8 mouse cellular contexts compared by ENCODE assay signal in the genomic region with DNA sequence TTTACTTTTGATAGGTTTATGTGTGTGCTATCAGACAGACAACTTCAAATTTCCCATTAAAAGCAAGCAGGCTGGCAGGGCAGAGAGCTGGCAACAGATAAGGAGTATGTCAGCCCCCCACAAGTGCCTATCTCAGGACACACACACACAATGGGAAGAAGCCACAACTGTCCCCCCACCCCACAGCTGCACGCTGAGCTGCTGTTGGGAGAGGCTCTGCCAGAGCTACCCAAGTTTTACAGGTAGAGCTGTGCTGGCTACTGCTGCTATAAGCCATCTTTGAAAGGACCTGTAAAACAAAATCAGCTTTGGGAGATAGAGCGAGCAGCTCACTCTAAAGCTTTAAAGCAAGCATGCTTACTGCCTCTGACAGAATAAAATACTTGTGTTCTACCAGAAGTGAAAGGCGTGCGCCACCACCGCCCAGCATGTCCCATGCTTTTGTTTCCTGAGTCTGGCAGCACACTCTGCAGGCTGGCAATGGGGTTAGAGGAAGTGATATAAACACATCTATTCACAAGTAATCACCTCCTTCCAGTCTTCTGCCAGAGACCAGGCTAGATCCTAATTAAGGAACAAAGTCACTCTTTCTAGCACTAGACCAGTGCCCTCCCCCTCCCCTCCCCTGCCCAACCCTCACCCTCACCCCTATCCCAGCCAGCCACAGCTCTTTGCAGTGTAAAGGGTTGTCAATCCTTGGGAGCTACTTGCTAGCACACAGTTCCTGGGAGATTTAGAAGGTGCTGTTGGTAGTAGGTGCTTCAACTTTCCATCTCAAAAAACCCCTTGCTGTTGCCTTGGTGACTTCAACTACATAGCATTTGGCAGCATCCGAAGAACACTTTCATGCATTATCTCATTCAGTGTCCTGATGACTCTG. TPM values are rescaled to one million over a fixed set of nuclear protein-coding genes. Genes with fewer than 3 reads are reported as not detected.
DNase-seq lines count a peak whose midpoint lies in the region; ATAC-seq and TF ChIP-seq lines count a peak whose summit lies in the region.

No protein-coding gene starts in this region.

- no peak overlapping the region for H3K4me3 ChIP-seq in forebrain, postnatal 0 days (ENCODE audit: low read depth, low read length)

- peak; percentile 44 for ATAC-seq in forebrain, postnatal 0 days

- H3K9ac ChIP-seq in forebrain, postnatal 0 days = no peak overlapping the region

- H3K4me2 ChIP-seq in forebrain, postnatal 0 days (ENCODE audit: low read depth) = no peak overlapping the region

- H3K9me3 ChIP-seq in forebrain, postnatal 0 days (ENCODE audit: low read length) = no peaks in the 10 kb centered on the region

- peak; percentile 23 for DNase-seq in adrenal gland, postnatal 14 days
- DNase-seq in adrenal gland, adult 8-10 months = no peak
- DNase-seq in 416B (ENCODE audit: low read depth) = peak; percentile 73
- peak; percentile 41 for DNase-seq in forebrain, postnatal 0 days
- peak; percentile 50 to 60 for DNase-seq in left cerebral cortex, postnatal 36 days (ENCODE audit: low spot score in 2 of 2)
- peak; percentile 52 to 56 for DNase-seq in monocyte, adult 2 months (ENCODE audit: low read depth in 1 of 2, low spot score in 2 of 2)
- no peak for DNase-seq in cerebellum, adult 18-20 months
- DNase-seq in urinary bladder, postnatal 10 days (ENCODE audit: low spot score) = no peak

- H3K27me3 ChIP-seq in forebrain, postnatal 0 days (ENCODE audit: insufficient read depth, low read length) = no peaks in the 10 kb centered on the region

- no peak overlapping the region for H3K27ac ChIP-seq in forebrain, postnatal 0 days (ENCODE audit: low read depth, low read length)

- WGBS in forebrain, postnatal 0 days = 28% methylated on average over 6 of the region's 6 CpGs

- no peaks in the 10 kb centered on the region for H3K36me3 ChIP-seq in forebrain, postnatal 0 days (ENCODE audit: insufficient read depth)

- TF ChIP-seq CTCF in forebrain, postnatal 0 days (IDR thresholded peaks at IDR 0.05; ENCODE audit: low read depth) = no peak

- intact Hi-C loops in left cerebral cortex, postnatal 36 days (cut with DNase I) = loop anchor here (5.0 kb wide), 2 partner anchors 44 to 109 kb away; partner anchors contain the start of genes 4930402F06Rik and Ggta1

- peaks cover 5% of the 10 kb centered on the region; the same call in 1 of the 2 replicates for H3K4me1 ChIP-seq in forebrain, postnatal 0 days (ENCODE audit: insufficient read depth)

RNA-seq across cellular contexts. Expression of gene Ggta1, which starts 43.5 kb away (rescaled TPM):
- 14.3 and 16.6 TPM in 2 replicates for total RNA-seq in adrenal gland, postnatal 14 days (2021)
- 10 to 100 TPM in 3 of 4 experiments, 1 to 10 TPM in 1; 8.8 to 14.1 (median 10.8) TPM for total RNA-seq in adrenal gland, adult 8-10 months (2022)
- 6.8 and 7.9 TPM in 2 replicates for total RNA-seq in forebrain, postnatal 0 days (2014; rRNA removed)
- polyA plus RNA-seq in forebrain, postnatal 0 days (2015; fragmentation: Nextera tagmentation; extraction: Ambion mirVana) = 3.0 and 4.3 TPM in 2 replicates
- total RNA-seq in left cerebral cortex, postnatal 36 days (2021) = 1 to 10 TPM; 3.3 to 3.8 TPM

RNA-seq across cellular contexts. Expression of gene Dab2ip, which starts 51.5 kb away (rescaled TPM):
- total RNA-seq in adrenal gland, postnatal 14 days (2021) = 69.6 and 73.3 TPM in 2 replicates
- 10 to 100 TPM; 84.5 to 95.8 (median 90.0) TPM for total RNA-seq in adrenal gland, adult 8-10 months (2022)
- 112 and 119 TPM in 2 replicates for total RNA-seq in forebrain, postnatal 0 days (2014; rRNA removed)
- polyA plus RNA-seq in forebrain, postnatal 0 days (2015; fragmentation: Nextera tagmentation; extraction: Ambion mirVana) = 54.9 and 65.4 TPM in 2 replicates
- 100 to 1,000 TPM; 144 to 156 TPM for total RNA-seq in left cerebral cortex, postnatal 36 days (2021)

Comparison
In these comparisons a context has a peak if more than half of its experiments do, and no peak if none do; other contexts are left out.
1. DNase-seq: peak in adrenal gland, postnatal 14 days (single experiment), 416B (single experiment), forebrain, postnatal 0 days (single experiment), left cerebral cortex, postnatal 36 days (2 of 2) and monocyte, adult 2 months (2 of 2); none in adrenal gland, adult 8-10 months (single experiment), cerebellum, adult 18-20 months (0 of 2) and urinary bladder, postnatal 10 days (single experiment).